In genomic region chr6:86858606-86859005, GRCm38 (mm10) we compare ENCODE assay signal across 22 mouse cellular contexts.
"Had no signal": no experiment of that assay in that cellular context is flagged by ENCODE, and none has a peak within 500 bp of the region (broad histone marks: within the 10 kb centered on the region; RNA-seq: fewer than 3 reads in every experiment).

No protein-coding gene starts in this region.

- ATAC-seq: hindbrain, embryonic 16.5 days; inflammation-experienced regulatory T-cells, adult 6 months; intestine, embryonic 15.5 days; intestine, postnatal 0 days had no signal

- H3K27ac ChIP-seq: hindbrain, embryonic 10.5 days; hindbrain, embryonic 12.5 days; hindbrain, embryonic 14.5 days; intestine, embryonic 15.5 days; layer of hippocampus, adult 2 months; left cerebral cortex, adult 2 months; limb, embryonic 10.5 days; limb, embryonic 12.5 days had no signal

- H3K4me2 ChIP-seq: heart, embryonic 11.5 days; hindbrain, embryonic 12.5 days; hindbrain, embryonic 14.5 days; intestine, embryonic 15.5 days; limb, embryonic 12.5 days had no signal

- H3K4me3 ChIP-seq: hindbrain, embryonic 10.5 days; hindbrain, embryonic 12.5 days; intestine, embryonic 15.5 days; layer of hippocampus, adult 2 months; left cerebral cortex, adult 2 months; limb, embryonic 10.5 days; limb, embryonic 12.5 days had no signal

- H3K4me1 ChIP-seq: hindbrain, embryonic 10.5 days; hindbrain, embryonic 12.5 days; limb, embryonic 10.5 days; limb, embryonic 12.5 days had no signal

- DNase-seq: gastrocnemius, postnatal 10 days; gastrocnemius, postnatal 25 days; heart, adult 18-20 months; heart, postnatal 10 days; heart, postnatal 4 days; kidney, adult 18-20 months; kidney, adult 8-10 months; kidney, postnatal 10 days; kidney, postnatal 25 days; kidney, postnatal 4 days had no signal

- H3K9me3 ChIP-seq: hindbrain, embryonic 10.5 days; hindbrain, embryonic 12.5 days; intestine, embryonic 15.5 days; limb, embryonic 10.5 days; limb, embryonic 12.5 days had no signal

- H3K27me3 ChIP-seq: hindbrain, embryonic 12.5 days; intestine, embryonic 15.5 days; limb, embryonic 12.5 days had no signal

- H3K9ac ChIP-seq: hindbrain, embryonic 12.5 days; hindbrain, embryonic 14.5 days; intestine, embryonic 15.5 days; limb, embryonic 12.5 days had no signal
